Mouse (Mus musculus) liver, adult 2 months (tissue): Measurements from ENCODE around the gene Btf3. TPM values are rescaled to one million over a fixed set of nuclear protein-coding genes. Genes with fewer than 3 reads are reported as not detected.

Experiments
- DNase-seq: peaks from one replicate; pipeline ENCODE4 v3.0.0-alpha.2; 2011; ENCODE audit warnings: low read depth, low spot score; ENCODE audit errors: extremely low read depth
- H3K27ac ChIP-seq: fragments of 200-500 bp; replicated peaks from 2 replicates; pipeline ENCODE4 v1.5.1; 2012; ENCODE audit warnings: low read depth, mild to moderate bottlenecking, control low read depth, inconsistent platforms, low read length; ENCODE audit not compliant: insufficient read depth
- H3K27me3 ChIP-seq: fragments of 200-500 bp; 2 replicates; pipeline ENCODE4 v1.6.1; 2012; ENCODE audit warnings: mild to moderate bottlenecking, moderate library complexity, low read length, inconsistent platforms; ENCODE audit not compliant: control insufficient read depth, insufficient read depth
- H3K36me3 ChIP-seq: fragments of 200-500 bp; 2 replicates; pipeline ENCODE4 v1.6.1; 2012; ENCODE audit warnings: low read length, inconsistent platforms; ENCODE audit not compliant: control insufficient read depth, insufficient read depth
- H3K4me1 ChIP-seq: fragments of 200-500 bp; 2 replicates; pipeline ENCODE4 v1.6.1; 2011; ENCODE audit warnings: low read length; ENCODE audit not compliant: control insufficient read depth, insufficient read depth
- H3K4me3 ChIP-seq: fragments of 200-500 bp; 2 replicates; pipeline ENCODE4 v1.5.1; 2011; ENCODE audit warnings: low read depth, mild to moderate bottlenecking, control low read depth, low read length, moderate library complexity; ENCODE audit not compliant: insufficient read depth
- H3K79me2 ChIP-seq: fragments of 200-500 bp; 2 replicates; pipeline ENCODE4 v1.6.1; 2012; ENCODE audit warnings: inconsistent platforms, mild to moderate bottlenecking, low read length, moderate library complexity; ENCODE audit not compliant: control insufficient read depth, insufficient read depth
- H3K9ac ChIP-seq: fragments of 200-500 bp; 2 replicates; pipeline ENCODE4 v1.6.1; 2012; ENCODE audit warnings: low read depth, mild to moderate bottlenecking, control low read depth, inconsistent platforms, low read length
- CTCF ChIP-seq: fragments of 200-500 bp; IDR thresholded peaks from 2 replicates; pipeline ENCODE4 v1.5.1; 2011; ENCODE audit warnings: low read depth, low read length, control low read depth
- POLR2A ChIP-seq: fragments of 200-500 bp; IDR thresholded peaks from 2 replicates; pipeline ENCODE4 v1.6.1; 2011; ENCODE audit warnings: low read length, control low read depth; ENCODE audit not compliant: insufficient read depth; ENCODE audit errors: extremely low read depth
- WGBS: fragments of 180-500 bp; shearing (Covaris S2); methylation state at CpG from one replicate; pipeline ENCODE4 v1.1.7; 2018; 5-methylcytosine and 5-hydroxymethylcytosine counted together
- polyA plus RNA-seq: library from polyadenylated mRNA; depleted of rRNA; stranded (reverse); fragments of >200 nt; gene quantifications from 2 replicates; pipeline ENCODE4 v1.2.3, GENCODE M21; 2012
- total RNA-seq: library from RNA; depleted of rRNA; stranded (reverse); fragments of >200 nt; gene quantifications from 2 replicates; pipeline ENCODE4 v1.2.3, GENCODE M21; 2014

Gene Btf3
- total and polyA plus RNA-seq, 2 experiments = 67.6 to 247 TPM

GRCm38 (mm10) chr13:98311597-98311996 is 5.2 kb downstream of the Btf3 start:
- no peak overlapping the region for H3K27ac ChIP-seq
- peaks cover 13% of the 10 kb centered on the region for H3K79me2 ChIP-seq
- WGBS = 93% methylated on average over 5 of the region's 5 CpGs
- no peak overlapping the region for H3K9ac ChIP-seq
- no peaks in the 10 kb centered on the region for H3K27me3 ChIP-seq
- H3K4me3 ChIP-seq = no peak overlapping the region
- TF ChIP-seq CTCF (no peak), POLR2A (no peak)
- no peak for DNase-seq
- H3K36me3 ChIP-seq = peaks cover 51% of the 10 kb centered on the region
- H3K4me1 ChIP-seq = peaks cover 5% of the 10 kb centered on the region; the same call in 1 of the 2 replicates

- peaks cover 47% of the 10 kb centered on the region for H3K36me3 ChIP-seq
- 85% methylated on average over 4 of the region's 4 CpGs for WGBS
These were observed 8.1 kb downstream of the Btf3 start for GRCm38 (mm10) chr13:98308724-98309123.

GRCm38 (mm10) chr13:98308004-98308403 is 8.8 kb downstream of the Btf3 start:
- no peak overlapping the region for H3K4me3 ChIP-seq
- TF ChIP-seq POLR2A = no peak
- TF ChIP-seq CTCF = no peak
- no peak overlapping the region for H3K9ac ChIP-seq
- WGBS = 87% methylated on average over 5 of the region's 5 CpGs
- peaks cover 41% of the 10 kb centered on the region for H3K36me3 ChIP-seq
- no peaks in the 10 kb centered on the region for H3K79me2 ChIP-seq
- H3K27ac ChIP-seq = no peak overlapping the region
- no peak for DNase-seq
- H3K27me3 ChIP-seq = no peaks in the 10 kb centered on the region
- no peaks in the 10 kb centered on the region for H3K4me1 ChIP-seq

More at GRCm38 (mm10) chr13:98308724-98309123, 8.1 kb downstream of the Btf3 start:
- TF ChIP-seq POLR2A (no peak), CTCF (no peak)
- no peaks in the 10 kb centered on the region for H3K79me2 ChIP-seq
- H3K27ac ChIP-seq = no peak overlapping the region
- H3K4me3 ChIP-seq = no peak overlapping the region
- no peak overlapping the region for H3K9ac ChIP-seq
- no peak for DNase-seq
- H3K27me3 ChIP-seq = no peaks in the 10 kb centered on the region
- no peaks in the 10 kb centered on the region for H3K4me1 ChIP-seq

- 43% methylated on average over 14 of the region's 14 CpGs for WGBS
- Histone ChIP-seq H3K9ac (no peak overlapping the region), H3K27ac (no peak overlapping the region), H3K4me1 (no peaks in the 10 kb centered on the region), H3K36me3 (peaks cover 31% of the 10 kb centered on the region), H3K4me3 (no peak overlapping the region), H3K79me2 (no peaks in the 10 kb centered on the region), H3K27me3 (no peaks in the 10 kb centered on the region)
- no peak for DNase-seq
- no peak for TF ChIP-seq POLR2A
- no peak for TF ChIP-seq CTCF
These were observed 9.8 kb downstream of the Btf3 start for GRCm38 (mm10) chr13:98306852-98307475.

- no peak for TF ChIP-seq POLR2A
- TF ChIP-seq CTCF = no peak
- H3K79me2 ChIP-seq = no peaks in the 10 kb centered on the region
- no peaks in the 10 kb centered on the region for H3K4me1 ChIP-seq
- no peak overlapping the region for H3K4me3 ChIP-seq
- H3K36me3 ChIP-seq = peaks cover 26% of the 10 kb centered on the region
- H3K9ac ChIP-seq = no peak overlapping the region
- H3K27me3 ChIP-seq = no peaks in the 10 kb centered on the region
- 37% methylated on average over 5 of the region's 5 CpGs for WGBS
- DNase-seq = no peak
- H3K27ac ChIP-seq = no peak overlapping the region
These were observed 10.4 kb downstream of the Btf3 start for GRCm38 (mm10) chr13:98306393-98306792.

GRCm38 (mm10) chr13:98305257-98305656 is 11.5 kb downstream of the Btf3 start:
- WGBS = 93% methylated on average over 9 of the region's 9 CpGs
- Histone ChIP-seq H3K27ac (no peak overlapping the region), H3K4me1 (no peaks in the 10 kb centered on the region), H3K79me2 (no peaks in the 10 kb centered on the region), H3K9ac (no peak overlapping the region), H3K27me3 (no peaks in the 10 kb centered on the region), H3K36me3 (peaks cover 14% of the 10 kb centered on the region), H3K4me3 (no peak overlapping the region)
- no peak for TF ChIP-seq POLR2A
- TF ChIP-seq CTCF = no peak
- DNase-seq = no peak
